Comparison of ENCODE assay signal across 12 mouse cellular contexts in genomic region chr4:82815296-82815695, GRCm38 (mm10). TPM values are rescaled to one million over a fixed set of nuclear protein-coding genes. Genes with fewer than 3 reads are reported as not detected.
DNase-seq lines count a peak whose midpoint lies in the region; ATAC-seq lines count a peak whose summit lies in the region.
"Had no signal": no experiment of that assay in that cellular context is flagged by ENCODE, and none has a peak within 500 bp of the region (broad histone marks: within the 10 kb centered on the region; RNA-seq: fewer than 3 reads in every experiment).

No protein-coding gene starts in this region.

- no peak overlapping the region for H3K9ac ChIP-seq in liver, embryonic 15.5 days
- H3K9ac ChIP-seq: limb, embryonic 15.5 days had no signal

- DNase-seq in kidney, postnatal 10 days, result peak; percentile 40
- DNase-seq in kidney, postnatal 25 days, result no peak
- DNase-seq in MN1 (ENCODE audit: low spot score), result peak; percentile 62
- peak; percentile 29 for DNase-seq in embryo, embryonic 10.5 days (ENCODE audit: low spot score)
- no peak for DNase-seq in layer of hippocampus, postnatal 14 days (ENCODE audit: low spot score in 2 of 2)
- DNase-seq in thymus, postnatal 0 days (ENCODE audit: low spot score), result no peak
- DNase-seq: cerebellum, adult 11 months; thymus, postnatal 36 days had no signal

- H3K4me3 ChIP-seq in liver, embryonic 15.5 days (replicated peaks), result no peak overlapping the region
- H3K4me3 ChIP-seq: limb, embryonic 15.5 days had no signal

- H3K4me2 ChIP-seq in liver, embryonic 15.5 days, result peak overlapping the region; percentile 41
- H3K4me2 ChIP-seq: limb, embryonic 15.5 days had no signal

- no peaks in the 10 kb centered on the region for H3K9me3 ChIP-seq in liver, embryonic 15.5 days (replicated peaks)
- H3K9me3 ChIP-seq: limb, embryonic 15.5 days had no signal

- peaks cover 30% of the 10 kb centered on the region for H3K4me1 ChIP-seq in liver, embryonic 15.5 days (replicated peaks)
- H3K4me1 ChIP-seq: limb, embryonic 15.5 days had no signal

- no peaks in the 10 kb centered on the region for H3K36me3 ChIP-seq in liver, embryonic 15.5 days (replicated peaks)

- peak; percentile 94 for ATAC-seq in liver, embryonic 15.5 days (ENCODE audit: insufficient read depth)
- ATAC-seq: inflammation-experienced regulatory T-cells, adult 6 months; Patski had no signal

- no peaks in the 10 kb centered on the region for H3K27me3 ChIP-seq in liver, embryonic 15.5 days
- H3K27me3 ChIP-seq: limb, embryonic 15.5 days; Patski had no signal

- 24% methylated on average over 4 of the region's 4 CpGs for WGBS in liver, embryonic 15.5 days (ENCODE audit: insufficient replicate concordance)

- H3K27ac ChIP-seq in liver, embryonic 15.5 days (replicated peaks), result peak overlapping the region; percentile 72; the same call in 1 of the 2 replicates
- H3K27ac ChIP-seq: limb, embryonic 15.5 days had no signal

RNA-seq across cellular contexts. Expression of gene Zdhhc21, which starts 44.5 kb away (rescaled TPM):
- 2.3 and 2.7 TPM in 2 replicates for polyA plus RNA-seq in liver, embryonic 15.5 days (2015; fragmentation: Nextera tagmentation; extraction: Ambion mirVana)
- 10 to 100 TPM; 43.7 to 46.7 TPM for total RNA-seq in layer of hippocampus, postnatal 14 days (2021)
- 10.3 and 11.7 TPM in 2 replicates for polyA plus RNA-seq in thymus, postnatal 0 days (2015; fragmentation: Nextera tagmentation; extraction: Ambion mirVana)

Comparison
In these comparisons a context has a peak if more than half of its experiments do, and no peak if none do; other contexts are left out.
1. DNase-seq: peak in kidney, postnatal 10 days (single experiment), MN1 (single experiment) and embryo, embryonic 10.5 days (single experiment); none in kidney, postnatal 25 days (0 of 2), layer of hippocampus, postnatal 14 days (0 of 2) and thymus, postnatal 0 days (single experiment).